Mouse (Mus musculus): ENCODE measurements around the gene Mctp2. TPM values are rescaled to one million over a fixed set of nuclear protein-coding genes. Genes with fewer than 3 reads are reported as not detected.

Mctp2 gene
- polyA plus RNA-seq, 1 experiment from 2014 or later, result 1.4 TPM

DNA sequence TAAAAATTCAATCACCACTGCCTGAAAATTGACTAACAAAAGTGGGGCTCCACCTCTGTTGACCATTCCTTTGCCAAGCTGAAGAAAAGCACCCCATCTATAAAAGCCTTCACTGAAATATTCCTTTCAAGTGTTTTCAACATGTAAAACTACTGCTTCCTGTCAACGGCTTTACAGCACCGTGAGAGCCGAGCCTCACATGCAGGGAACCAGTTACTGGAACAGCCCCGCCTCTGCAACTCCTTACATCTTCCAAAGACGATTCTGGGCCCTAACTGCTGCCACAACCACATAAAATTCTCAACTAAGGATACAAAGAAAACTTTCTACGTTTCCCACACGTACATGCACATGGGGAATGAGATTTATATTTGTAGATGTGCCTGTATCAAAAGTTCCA is 88.4 kb downstream of the Mctp2 start:
- no peak overlapping the region for H3K27ac ChIP-seq (replicated peaks)
- no peak overlapping the region for H3K9ac ChIP-seq (ENCODE audit: low read length)
- TF ChIP-seq EP300 (optimal IDR thresholded peaks at IDR 0.05) (no peak), CTCF (IDR thresholded peaks at IDR 0.05; ENCODE audit: low read depth) (no peak)
- H3K36me3 ChIP-seq (ENCODE audit: control insufficient read depth, insufficient read depth, low read length), result no peaks in the 10 kb centered on the region
- H3K9me3 ChIP-seq (ENCODE audit: control insufficient read depth, low read length), result no peaks in the 10 kb centered on the region
- no peak for ATAC-seq (ENCODE audit: low FRiP score, low TSS enrichment)
- no peak overlapping the region for H3K4me2 ChIP-seq (replicated peaks; ENCODE audit: low read depth)
- H3K4me1 ChIP-seq (replicated peaks; ENCODE audit: control insufficient read depth, insufficient read depth), result no peaks in the 10 kb centered on the region
- DNase-seq (ENCODE audit: low spot score), result no peak
- WGBS, result 44% methylated on average over 7 of the region's 7 CpGs
- no peak overlapping the region for H3K4me3 ChIP-seq (ENCODE audit: low read depth, low read length)
- no peaks in the 10 kb centered on the region for H3K27me3 ChIP-seq (ENCODE audit: control insufficient read depth, insufficient read depth, low read length)

DNA sequence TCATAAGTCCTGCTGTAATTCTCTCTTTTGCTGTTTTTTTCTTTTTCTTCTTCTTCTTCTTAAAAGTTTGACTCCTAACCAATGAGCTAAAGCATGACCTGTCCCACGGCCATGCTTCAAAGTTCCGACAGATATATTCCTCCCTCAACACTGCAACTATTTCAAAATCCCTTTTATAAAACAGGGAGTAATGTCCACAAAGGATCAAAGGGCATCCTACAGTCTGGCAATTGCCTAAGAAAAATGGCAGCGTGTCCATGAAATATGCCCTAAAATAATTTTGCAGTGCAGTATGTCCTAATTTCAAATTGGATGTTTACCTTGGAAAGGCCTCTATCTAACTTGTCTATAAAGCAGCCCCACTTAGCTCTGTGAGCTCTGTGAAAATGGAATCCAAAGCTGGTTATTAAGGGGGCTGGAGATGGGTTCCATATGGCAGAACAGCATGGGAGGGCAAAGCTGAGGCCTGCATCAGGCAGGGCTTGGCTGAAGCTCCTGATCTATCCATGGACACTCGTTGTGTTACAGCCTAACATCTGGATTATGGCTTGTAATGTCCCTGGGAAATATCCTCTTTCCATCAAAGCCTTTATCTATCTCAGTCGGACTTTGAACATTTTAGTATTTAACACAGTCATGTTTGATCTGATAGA is 90.7 kb downstream of the Mctp2 start:
- H3K9ac ChIP-seq (ENCODE audit: low read length), result no peak overlapping the region
- H3K9me3 ChIP-seq (ENCODE audit: control insufficient read depth, low read length), result no peaks in the 10 kb centered on the region
- no peak overlapping the region for H3K4me3 ChIP-seq (ENCODE audit: low read depth, low read length)
- no peaks in the 10 kb centered on the region for H3K4me1 ChIP-seq (replicated peaks; ENCODE audit: control insufficient read depth, insufficient read depth)
- TF ChIP-seq EP300 (optimal IDR thresholded peaks at IDR 0.05) (no peak), CTCF (IDR thresholded peaks at IDR 0.05; ENCODE audit: low read depth) (no peak)
- WGBS, result 43% methylated on average over 5 of the region's 5 CpGs
- no peaks in the 10 kb centered on the region for H3K36me3 ChIP-seq (ENCODE audit: control insufficient read depth, insufficient read depth, low read length)
- no peak for ATAC-seq (ENCODE audit: low FRiP score, low TSS enrichment)
- H3K27ac ChIP-seq (replicated peaks), result no peak overlapping the region
- DNase-seq (ENCODE audit: low spot score), result no peak
- H3K4me2 ChIP-seq (replicated peaks; ENCODE audit: low read depth), result no peak overlapping the region
- H3K27me3 ChIP-seq (ENCODE audit: control insufficient read depth, insufficient read depth, low read length), result no peaks in the 10 kb centered on the region

DNA sequence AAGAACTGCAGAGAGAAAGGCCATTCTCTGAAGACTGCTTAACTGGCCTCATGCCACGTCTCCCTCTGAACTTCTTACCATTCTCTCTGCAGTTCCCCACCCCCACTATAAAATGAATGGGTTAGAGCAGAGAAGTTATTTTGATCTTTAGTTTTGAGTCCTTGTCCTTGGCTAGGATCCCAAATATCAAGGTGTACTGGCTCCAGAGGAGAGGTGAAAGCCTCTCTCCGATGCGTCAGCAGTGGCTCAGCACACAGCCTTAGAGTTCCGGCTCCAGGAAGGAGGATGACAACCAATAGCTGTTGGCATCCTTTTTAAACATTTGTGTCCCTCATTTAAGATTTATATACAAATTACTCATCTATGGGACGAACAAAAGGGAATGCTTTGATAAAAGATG is 96.2 kb downstream of the Mctp2 start:
- no peak for TF ChIP-seq CTCF (IDR thresholded peaks at IDR 0.05; ENCODE audit: low read depth)
- DNase-seq (ENCODE audit: low spot score) (no peak), ATAC-seq (ENCODE audit: low FRiP score, low TSS enrichment) (no peak)
- H3K27me3 ChIP-seq (ENCODE audit: control insufficient read depth, insufficient read depth, low read length), result no peaks in the 10 kb centered on the region
- no peak overlapping the region for H3K4me3 ChIP-seq (ENCODE audit: low read depth, low read length)
- 62% methylated on average over 5 of the region's 5 CpGs for WGBS
- H3K9ac ChIP-seq (ENCODE audit: low read length), result no peak overlapping the region
- no peak overlapping the region for H3K4me2 ChIP-seq (replicated peaks; ENCODE audit: low read depth)
- H3K36me3 ChIP-seq (ENCODE audit: control insufficient read depth, insufficient read depth, low read length), result no peaks in the 10 kb centered on the region
- no peaks in the 10 kb centered on the region for H3K4me1 ChIP-seq (replicated peaks; ENCODE audit: control insufficient read depth, insufficient read depth)
- H3K9me3 ChIP-seq (ENCODE audit: control insufficient read depth, low read length), result no peaks in the 10 kb centered on the region
- no peak overlapping the region for H3K27ac ChIP-seq (replicated peaks)

DNA sequence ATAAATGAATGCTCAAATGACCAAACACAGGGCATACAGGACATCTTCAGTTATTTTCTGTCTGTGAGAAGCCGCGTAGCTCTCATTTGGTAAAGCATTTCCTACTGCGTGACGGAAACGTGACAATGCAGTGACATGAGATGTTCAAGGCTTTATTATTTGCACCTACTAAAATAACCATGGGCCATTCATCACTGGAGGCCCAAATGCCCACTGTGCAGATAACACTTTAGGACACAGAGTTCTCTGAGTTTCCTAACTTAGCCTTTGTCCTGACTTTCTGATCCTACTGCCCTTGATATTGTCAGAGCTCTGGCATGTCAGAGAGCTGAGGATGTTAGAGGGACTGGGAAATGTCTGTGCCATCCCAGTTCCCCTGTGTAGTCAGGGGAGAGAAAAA is 97.1 kb downstream of the Mctp2 start:
- Histone ChIP-seq H3K4me3 (ENCODE audit: low read depth, low read length) (no peak overlapping the region), H3K4me2 (replicated peaks; ENCODE audit: low read depth) (no peak overlapping the region), H3K9me3 (ENCODE audit: control insufficient read depth, low read length) (no peaks in the 10 kb centered on the region), H3K27ac (replicated peaks) (no peak overlapping the region), H3K4me1 (replicated peaks; ENCODE audit: control insufficient read depth, insufficient read depth) (no peaks in the 10 kb centered on the region), H3K9ac (ENCODE audit: low read length) (no peak overlapping the region), H3K27me3 (ENCODE audit: control insufficient read depth, insufficient read depth, low read length) (no peaks in the 10 kb centered on the region), H3K36me3 (ENCODE audit: control insufficient read depth, insufficient read depth, low read length) (no peaks in the 10 kb centered on the region)
- 86% methylated on average over 5 of the region's 5 CpGs for whole genome bisulfite sequencing
- TF ChIP-seq CTCF (IDR thresholded peaks at IDR 0.05; ENCODE audit: low read depth) (no peak), EP300 (optimal IDR thresholded peaks at IDR 0.05) (no peak)
- no peak for ATAC-seq (ENCODE audit: low FRiP score, low TSS enrichment)
- no peak for DNase-seq (ENCODE audit: low spot score)

DNA sequence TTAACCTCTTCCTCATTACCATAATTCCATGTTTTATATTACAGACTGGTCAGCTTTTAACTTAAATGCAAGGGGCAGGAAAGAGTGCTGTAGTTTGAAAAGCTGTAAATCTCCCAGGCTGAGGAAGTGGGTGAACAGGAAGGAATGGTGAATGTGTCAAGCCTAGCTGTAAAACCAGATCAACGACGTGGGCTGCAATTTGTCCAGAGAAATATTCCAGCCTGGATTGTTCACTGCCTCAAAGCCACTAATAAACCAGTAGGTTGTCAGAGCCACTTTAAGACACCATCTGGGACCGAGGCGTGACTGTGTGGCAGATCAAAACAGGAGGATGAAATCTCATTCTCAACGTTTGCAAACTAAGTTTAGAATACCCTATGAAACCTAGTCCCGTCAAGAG is 99.6 kb downstream of the Mctp2 start:
- DNase-seq (ENCODE audit: low spot score) (no peak), ATAC-seq (ENCODE audit: low FRiP score, low TSS enrichment) (no peak)
- no peak for TF ChIP-seq EP300 (optimal IDR thresholded peaks at IDR 0.05)
- no peak for TF ChIP-seq CTCF (IDR thresholded peaks at IDR 0.05; ENCODE audit: low read depth)
- WGBS, result 52% methylated on average over 6 of the region's 6 CpGs
- no peaks in the 10 kb centered on the region for H3K4me1 ChIP-seq (replicated peaks; ENCODE audit: control insufficient read depth, insufficient read depth)
- no peak overlapping the region for H3K9ac ChIP-seq (ENCODE audit: low read length)
- H3K27me3 ChIP-seq (ENCODE audit: control insufficient read depth, insufficient read depth, low read length), result no peaks in the 10 kb centered on the region
- H3K9me3 ChIP-seq (ENCODE audit: control insufficient read depth, low read length), result no peaks in the 10 kb centered on the region
- H3K36me3 ChIP-seq (ENCODE audit: control insufficient read depth, insufficient read depth, low read length), result no peaks in the 10 kb centered on the region
- H3K4me2 ChIP-seq (replicated peaks; ENCODE audit: low read depth), result no peak overlapping the region
- H3K4me3 ChIP-seq (ENCODE audit: low read depth, low read length), result no peak overlapping the region
- H3K27ac ChIP-seq (replicated peaks), result no peak overlapping the region

DNA sequence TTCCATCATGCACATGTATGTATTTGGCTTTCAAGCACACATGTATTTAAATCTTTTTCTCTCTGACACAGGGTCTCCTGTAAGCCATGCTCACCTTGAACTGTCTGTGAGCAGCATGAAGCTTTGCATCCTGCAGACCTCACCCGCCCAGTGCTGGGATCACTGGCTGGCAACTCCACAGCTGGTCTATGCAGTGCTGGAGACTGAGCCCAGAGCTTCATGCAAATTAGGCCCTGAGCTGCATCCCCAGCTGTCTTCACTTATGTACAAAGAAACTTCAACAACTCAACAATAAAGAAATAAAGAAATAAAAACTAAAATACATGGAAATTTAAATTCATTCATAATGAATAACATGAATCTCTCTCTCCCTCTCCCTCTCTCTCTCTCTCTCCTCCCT is 110.7 kb downstream of the Mctp2 start:
- no peak overlapping the region for H3K9ac ChIP-seq (ENCODE audit: low read length)
- H3K36me3 ChIP-seq (ENCODE audit: control insufficient read depth, insufficient read depth, low read length), result no peaks in the 10 kb centered on the region
- H3K4me3 ChIP-seq (ENCODE audit: low read depth, low read length), result no peak overlapping the region
- H3K4me1 ChIP-seq (replicated peaks; ENCODE audit: control insufficient read depth, insufficient read depth), result no peaks in the 10 kb centered on the region
- H3K27ac ChIP-seq (replicated peaks), result no peak overlapping the region
- no peak overlapping the region for H3K4me2 ChIP-seq (replicated peaks; ENCODE audit: low read depth)
- 90% methylated on average over 1 of the region's 1 CpGs for WGBS
- no peak for ATAC-seq (ENCODE audit: low FRiP score, low TSS enrichment)
- TF ChIP-seq EP300 (optimal IDR thresholded peaks at IDR 0.05) (no peak), CTCF (IDR thresholded peaks at IDR 0.05; ENCODE audit: low read depth) (no peak)
- H3K9me3 ChIP-seq (ENCODE audit: control insufficient read depth, low read length), result no peaks in the 10 kb centered on the region
- H3K27me3 ChIP-seq (ENCODE audit: control insufficient read depth, insufficient read depth, low read length), result no peaks in the 10 kb centered on the region
- DNase-seq (ENCODE audit: low spot score), result no peak
